Mouse (Mus musculus) heart, adult 11 months (tissue): Measurements from ENCODE around the gene Lipm.

ENCODE experiments used
- DNase-seq: peaks from one replicate; pipeline ENCODE4 v3.0.0; 2022

Lipm gene

GRCm38 (mm10) chr19:34100633-34101032, at the start of gene Lipm:
Lipm (plus strand) TSS chr19:34100933.
- DNase-seq = no peak

- no peak for DNase-seq
Observed at GRCm38 (mm10) chr19:34051502-34051901, 49.2 kb upstream of the Lipm start.

- no peak for DNase-seq
Observed at GRCm38 (mm10) chr19:34063547-34063946, 37.2 kb upstream of the Lipm start.

GRCm38 (mm10) chr19:34064059-34064458, 36.7 kb upstream of the Lipm start:
- no peak for DNase-seq

DNA sequence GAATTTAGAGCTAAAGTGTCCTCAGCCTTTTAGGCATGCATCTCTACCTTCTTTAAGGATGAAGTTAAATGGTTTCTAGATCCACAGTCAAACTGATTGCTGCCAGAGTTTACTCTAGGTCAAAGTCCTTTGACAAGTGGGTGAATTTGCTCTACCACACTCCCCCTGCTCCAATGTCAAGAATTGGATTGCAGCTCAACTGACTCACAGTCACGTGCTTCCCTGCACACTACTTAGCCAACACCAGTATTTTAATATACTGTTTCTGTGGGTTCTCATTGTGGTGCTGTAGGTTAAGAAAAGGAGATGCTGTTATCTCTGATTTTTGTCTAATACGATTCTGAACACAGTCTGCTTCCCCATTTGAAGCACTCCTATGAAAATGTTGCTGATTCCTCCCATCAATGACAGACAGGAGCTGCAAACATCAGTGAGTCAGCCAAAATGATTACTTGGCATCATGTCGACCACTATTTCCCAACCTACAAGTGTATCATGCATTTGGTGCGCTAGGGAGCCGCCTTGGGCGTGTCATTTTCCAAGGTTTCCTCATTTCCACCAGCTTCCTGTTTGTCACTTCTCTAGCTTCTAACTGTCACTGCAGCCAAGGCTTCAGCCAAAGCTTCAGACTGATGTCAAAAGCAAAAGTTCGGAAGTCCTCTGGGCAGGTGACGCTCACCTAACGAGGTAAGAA, 33.8 kb upstream of the Lipm start, which contains the start of gene Lipn:
TSS of gene Lipn (plus strand) at position 580 of the 694 bp plus-strand sequence.
- DNase-seq = no peak

DNA sequence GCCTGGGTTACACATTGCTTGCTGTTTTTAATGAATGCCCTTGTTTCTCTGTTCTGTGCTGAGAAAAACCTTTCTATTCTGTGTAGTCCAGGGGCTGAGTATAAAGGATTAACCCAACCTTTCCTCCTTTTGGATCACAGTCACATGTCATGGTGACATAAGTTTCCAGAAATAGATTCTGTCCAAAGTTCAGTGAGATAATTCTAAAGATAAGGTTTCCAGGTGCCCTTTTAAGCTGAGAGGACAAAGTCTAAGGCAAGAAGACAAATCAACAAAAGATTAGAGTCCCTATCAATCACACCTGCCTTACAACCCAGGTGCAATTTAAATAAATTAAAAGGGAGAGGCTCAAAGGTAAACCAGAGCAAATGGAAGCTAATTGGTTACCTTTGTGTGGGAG, 26.5 kb upstream of the Lipm start:
- no peak for DNase-seq

- no peak for DNase-seq
Observed at GRCm38 (mm10) chr19:34078130-34078529, 22.6 kb upstream of the Lipm start.

DNA sequence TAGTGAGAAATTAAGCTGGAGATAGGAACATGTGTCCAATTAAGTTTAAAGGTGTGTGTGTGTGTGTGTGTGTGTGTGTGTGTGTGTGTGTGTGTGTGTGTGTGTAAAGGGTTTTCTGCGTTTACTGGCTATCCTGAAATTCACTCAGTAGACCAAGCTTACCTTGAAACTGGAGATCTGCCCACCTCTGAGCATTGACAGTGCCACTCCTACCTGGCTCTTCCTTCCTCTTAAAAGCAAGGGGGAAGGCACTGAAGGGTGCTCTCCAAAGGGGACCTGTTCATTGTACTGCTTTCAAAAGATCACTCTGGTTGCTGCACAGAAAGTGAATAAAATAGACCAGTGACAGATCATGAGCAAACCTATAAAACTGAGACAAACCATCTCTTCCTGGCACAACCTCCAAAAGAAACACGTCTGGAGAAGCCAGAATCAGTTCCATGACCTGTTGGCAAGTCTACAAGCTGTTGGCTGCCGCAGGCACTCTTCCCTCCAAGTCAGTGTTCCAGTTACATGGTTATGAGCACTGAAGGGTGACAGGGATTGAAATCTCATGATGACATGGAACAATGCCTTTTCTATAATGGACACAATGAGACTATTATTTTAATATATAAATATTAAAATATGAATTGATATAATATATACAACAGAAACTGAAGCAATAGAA, 11.6 kb upstream of the Lipm start:
- DNase-seq = no peak

- no peak for DNase-seq
Observed at GRCm38 (mm10) chr19:34095381-34095780, 5.4 kb upstream of the Lipm start.

- no peak for DNase-seq
Observed at GRCm38 (mm10) chr19:34096228-34096627, 4.5 kb upstream of the Lipm start.

DNA sequence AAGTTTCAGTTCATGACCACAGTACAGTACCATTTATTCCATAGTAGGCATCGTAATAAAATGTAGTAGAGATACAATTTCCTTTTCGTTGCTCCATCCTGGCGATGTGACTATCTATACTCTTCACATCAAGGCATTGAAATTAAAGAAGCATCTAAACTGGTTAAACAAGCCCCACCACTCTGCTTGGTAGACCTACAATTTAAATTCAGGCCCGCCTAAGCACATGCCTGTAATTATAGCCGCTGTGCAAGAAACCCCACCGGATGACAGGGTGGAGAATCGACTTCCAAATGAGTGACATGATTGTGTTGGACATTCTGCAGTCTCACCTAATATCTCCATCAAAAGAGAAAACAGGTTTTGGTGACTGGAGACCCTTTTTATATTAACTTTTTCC, 1.2 kb downstream of the Lipm start:
- no peak for DNase-seq

DNA sequence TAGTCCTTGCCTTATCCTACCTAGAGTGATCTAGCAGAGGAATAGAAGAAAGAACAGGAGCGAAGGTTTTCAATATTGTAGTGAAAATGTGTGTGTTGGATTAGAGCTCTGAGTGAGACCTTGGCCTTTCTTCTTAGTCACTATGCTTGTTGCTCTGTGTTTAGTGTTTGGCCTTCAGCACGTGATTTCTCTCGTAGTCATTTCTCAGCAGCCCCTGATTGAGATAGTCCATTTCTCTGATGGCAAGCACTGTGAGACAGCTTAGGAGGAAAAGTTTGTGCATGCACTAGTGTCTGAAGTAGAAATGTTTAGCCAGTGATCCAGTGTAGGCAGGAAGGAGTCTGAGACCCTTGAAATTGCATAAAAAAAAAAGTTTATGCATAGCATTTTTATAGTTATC, 4.1 kb downstream of the Lipm start:
- DNase-seq = no peak

DNA sequence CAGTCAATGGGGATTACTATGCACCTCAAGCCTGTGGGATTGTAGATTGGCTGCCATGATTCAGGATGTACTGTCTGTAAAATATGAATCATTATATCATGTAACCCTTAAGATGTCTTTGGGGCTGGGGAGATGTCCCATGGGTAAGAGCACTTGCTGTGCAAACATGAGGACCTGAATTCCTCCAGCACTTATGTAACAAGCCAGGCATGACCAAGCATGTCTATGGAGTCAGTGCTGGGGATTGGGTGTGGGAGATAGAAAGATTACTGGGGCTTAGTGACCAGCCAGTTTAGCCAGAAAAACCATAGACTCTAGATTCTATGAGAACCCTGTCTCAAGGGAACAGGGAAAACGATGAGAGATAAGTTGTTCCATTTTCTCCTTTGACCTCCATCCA, 18.4 kb downstream of the Lipm start:
- no peak for DNase-seq

DNA sequence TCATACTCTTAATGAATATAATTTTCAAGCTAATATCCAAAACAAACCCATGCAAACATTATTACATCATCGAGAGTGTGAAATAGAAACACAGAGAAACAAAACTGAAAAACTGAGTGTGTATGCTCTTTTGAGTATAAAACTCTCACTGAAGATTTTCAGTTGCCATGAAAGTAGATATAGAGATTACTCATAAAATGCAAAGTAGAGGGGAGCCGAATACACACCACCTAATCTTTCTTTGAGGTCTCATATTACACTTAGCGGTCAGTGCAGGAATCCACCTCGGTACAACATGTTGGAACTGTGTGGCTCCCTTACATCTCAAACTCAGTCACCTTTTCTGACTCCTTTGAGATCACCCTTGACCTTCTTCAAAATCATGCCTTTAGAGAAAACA, 18.9 kb downstream of the Lipm start:
- no peak for DNase-seq

DNA sequence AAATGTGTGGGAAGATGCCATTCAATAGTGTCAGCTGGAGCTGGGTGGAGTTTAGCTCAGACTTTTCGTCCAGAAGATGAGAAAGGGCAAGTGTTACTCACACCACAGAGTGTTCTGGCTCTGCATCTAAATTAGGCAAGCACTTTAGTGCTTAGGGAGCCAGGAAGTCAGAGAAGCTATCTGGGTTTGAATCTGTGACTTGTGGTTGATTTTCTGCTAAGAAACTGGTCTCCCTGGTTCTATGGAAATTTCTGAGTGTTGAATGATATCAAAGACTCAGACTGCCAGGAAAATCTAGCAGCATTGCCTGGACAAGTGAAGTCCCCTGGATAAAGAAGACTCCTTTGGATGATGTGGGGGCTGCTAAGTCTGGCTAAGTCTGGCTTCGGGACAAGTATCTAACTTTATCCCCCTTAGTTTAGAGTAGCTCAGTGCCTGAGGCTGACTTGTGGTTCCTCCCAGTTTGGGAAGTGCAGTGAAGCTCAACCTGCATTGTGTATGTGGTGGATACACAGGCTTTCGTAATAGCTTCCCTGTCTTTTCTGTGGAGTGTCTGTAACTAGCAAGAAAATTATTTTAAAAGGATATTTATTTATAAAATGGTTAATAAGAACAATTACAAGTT, 19.5 kb downstream of the Lipm start:
- peak; percentile 66 for DNase-seq

- DNase-seq = no peak
Observed at GRCm38 (mm10) chr19:34138720-34139430, 38.1 kb downstream of the Lipm start.

- peak; percentile 55 for DNase-seq
Observed at GRCm38 (mm10) chr19:34139431-34140046, 38.8 kb downstream of the Lipm start.

GRCm38 (mm10) chr19:34148421-34148820, 47.7 kb downstream of the Lipm start:
- DNase-seq = peak; percentile 78

DNA sequence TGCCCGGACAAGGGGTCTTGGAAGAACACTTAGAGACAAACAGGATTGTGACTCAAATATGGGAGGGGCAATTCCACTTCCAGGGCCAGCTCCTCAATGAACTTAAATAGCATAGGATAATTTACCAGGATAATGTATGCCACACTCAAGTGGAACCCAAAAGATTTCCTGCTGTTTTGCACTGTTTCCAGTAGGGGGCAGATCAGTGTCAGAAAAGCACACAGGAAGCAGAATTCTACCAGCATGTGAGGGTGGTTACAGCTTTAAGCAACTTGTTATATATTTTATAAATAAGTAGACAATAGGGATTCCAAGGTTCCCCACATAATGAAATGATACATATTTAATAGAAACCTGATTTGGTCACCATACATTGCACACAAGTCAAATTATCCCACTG, 51.2 kb downstream of the Lipm start:
- no peak for DNase-seq

DNA sequence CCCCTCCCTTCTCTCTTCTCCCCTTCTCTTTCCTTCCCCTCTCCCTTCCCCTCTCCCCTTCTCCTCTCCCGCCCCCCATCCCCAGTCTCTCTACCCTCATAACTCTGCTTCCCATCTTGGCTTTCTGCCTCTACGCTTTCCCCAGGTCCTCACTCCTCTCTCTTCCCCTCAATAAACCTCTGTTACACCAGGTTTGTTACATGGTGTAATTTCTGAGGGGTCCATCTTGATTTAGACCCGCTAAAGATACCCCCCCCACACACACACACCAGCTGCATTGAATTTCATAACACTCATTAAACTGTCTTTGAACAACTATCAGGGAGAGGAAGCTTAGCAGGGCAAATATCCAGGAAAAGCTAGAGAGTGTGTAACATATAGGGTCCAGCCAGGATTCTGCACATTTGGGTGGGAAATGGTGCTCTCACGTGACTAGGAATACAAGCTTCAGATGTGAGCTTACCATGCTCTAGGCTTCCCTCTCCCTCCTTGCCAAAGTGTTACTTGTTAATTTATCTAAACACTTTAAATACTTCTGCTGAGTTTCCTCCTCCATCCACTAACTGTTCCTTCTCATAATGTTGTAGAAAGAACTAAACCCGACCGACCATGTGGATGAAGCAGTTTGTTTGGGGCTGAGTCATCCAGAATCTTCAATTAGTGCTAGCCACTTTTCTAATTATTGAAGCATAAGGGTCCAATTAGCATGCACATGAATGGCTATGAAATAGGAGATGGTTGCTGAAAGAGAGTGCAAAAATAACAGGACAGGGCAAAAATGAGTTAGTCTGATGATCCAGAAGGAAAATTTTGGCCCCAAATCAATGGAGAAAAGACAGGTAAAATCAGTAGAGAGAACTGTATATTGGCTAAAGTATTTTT, 52.8 kb downstream of the Lipm start:
- DNase-seq = no peak

DNA sequence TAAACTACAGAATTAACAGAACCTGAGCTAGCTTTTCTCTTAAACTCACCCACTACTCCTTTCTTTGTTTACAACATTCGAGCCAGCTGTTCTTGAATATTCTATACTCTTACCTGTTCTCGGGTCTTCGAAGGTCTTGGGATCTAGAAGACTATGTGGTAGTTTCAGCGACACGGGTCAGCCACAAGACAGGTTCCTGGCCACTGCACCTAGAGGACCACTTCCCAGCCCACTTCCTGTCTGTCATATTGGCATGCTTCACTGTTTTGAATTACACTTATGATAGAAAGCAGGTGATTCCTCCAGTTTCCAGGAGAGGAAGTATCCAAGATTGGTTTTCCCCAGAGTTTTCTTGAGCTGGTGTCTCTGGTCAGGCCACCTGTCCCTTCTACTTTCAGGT, 62.0 kb downstream of the Lipm start:
- DNase-seq = no peak

GRCm38 (mm10) chr19:34165891-34166290, 65.2 kb downstream of the Lipm start, which contains the start of gene Ankrd22:
Ankrd22 (minus strand) TSS chr19:34166053.
- DNase-seq = peak; percentile 75
